Mouse (Mus musculus) retina, adult 2 months (tissue): ENCODE data around the gene Mfap1b.
A peak's percentile ranks its signal among the peaks of the same experiment; 100 is the strongest.

ENCODE experiments used
- DNase-seq: peaks from one replicate; pipeline ENCODE4 v3.0.0-alpha.2; 2012; ENCODE audit warnings: low read depth, low spot score

The Mfap1b gene

DNA sequence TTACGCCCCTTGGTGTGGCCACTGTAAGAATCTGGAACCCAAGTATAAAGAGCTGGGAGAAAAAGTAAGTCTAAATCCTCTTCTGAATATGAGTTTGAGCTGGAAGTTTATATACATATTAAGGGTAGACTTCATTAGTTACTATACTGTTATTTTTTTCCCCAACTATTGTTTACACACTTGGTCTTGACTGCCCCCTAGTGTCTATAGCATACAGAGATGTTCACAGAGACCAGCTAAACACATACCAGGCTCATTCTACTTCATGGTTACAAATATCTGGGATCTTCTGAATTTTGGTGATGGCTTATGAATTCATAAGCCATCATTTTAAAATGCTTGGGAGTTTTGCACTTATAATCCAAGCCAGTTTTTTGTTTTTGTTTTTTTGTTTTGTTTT is 39.0 kb downstream of the Mfap1b start:
- DNase-seq, result no peak

DNA sequence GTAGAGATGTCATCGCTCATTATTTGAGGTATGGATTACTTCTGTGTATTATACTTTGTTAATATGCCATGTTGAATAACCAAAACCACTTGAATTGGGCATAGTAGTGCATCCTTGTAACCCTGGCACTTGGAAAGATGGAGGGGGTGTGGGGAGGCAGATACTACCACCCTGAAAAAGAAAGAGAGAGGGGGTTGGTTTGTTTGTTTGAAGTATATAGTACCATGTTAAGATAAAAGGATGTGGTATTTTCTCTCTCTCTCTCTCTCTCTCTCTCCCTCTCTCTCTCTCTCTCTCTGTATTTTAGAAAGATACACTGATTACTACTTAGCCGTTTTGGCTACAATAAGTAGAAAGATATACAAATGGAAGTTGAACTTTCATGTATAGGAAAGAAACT is 48.0 kb downstream of the Mfap1b start:
- DNase-seq, result no peak

DNA sequence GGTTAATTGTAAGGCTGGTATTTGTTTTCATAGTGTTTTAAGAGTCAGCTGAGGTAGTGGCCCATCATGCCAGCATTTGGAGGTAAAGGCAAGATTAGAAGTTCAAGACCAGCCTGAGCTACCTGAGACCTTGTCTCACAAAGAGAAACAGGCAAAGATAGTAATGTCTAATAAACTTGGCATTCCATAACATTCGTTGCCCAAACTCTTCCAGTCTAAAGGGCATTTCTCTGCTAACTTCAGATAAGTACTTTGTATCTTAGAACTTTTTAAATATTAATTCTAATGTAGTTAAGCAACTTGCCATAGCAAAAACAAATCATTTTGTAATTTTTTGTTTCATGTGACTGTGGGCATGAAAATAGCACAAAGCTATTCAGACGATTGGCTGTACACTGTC is 50.7 kb downstream of the Mfap1b start:
- DNase-seq, result no peak

DNA sequence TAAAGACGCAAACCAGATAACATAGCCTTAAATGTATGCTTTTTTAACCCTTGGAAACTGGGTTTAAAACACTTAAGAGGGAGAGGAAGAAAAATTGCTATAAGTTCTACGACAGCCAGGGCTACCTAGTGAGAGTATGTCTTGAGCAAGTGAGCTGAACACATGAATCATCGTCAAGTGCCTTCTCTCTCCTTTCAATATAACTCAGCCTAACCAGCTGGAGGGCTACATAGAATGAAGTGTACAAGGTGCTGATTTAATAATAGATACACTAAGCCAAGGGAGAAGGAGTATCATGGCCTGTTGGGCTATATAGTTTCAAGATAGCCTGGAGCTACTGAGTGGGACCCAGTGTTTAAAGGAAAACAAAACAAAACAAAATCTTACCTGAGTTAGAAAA is 55.4 kb downstream of the Mfap1b start:
- DNase-seq, result no peak

DNA sequence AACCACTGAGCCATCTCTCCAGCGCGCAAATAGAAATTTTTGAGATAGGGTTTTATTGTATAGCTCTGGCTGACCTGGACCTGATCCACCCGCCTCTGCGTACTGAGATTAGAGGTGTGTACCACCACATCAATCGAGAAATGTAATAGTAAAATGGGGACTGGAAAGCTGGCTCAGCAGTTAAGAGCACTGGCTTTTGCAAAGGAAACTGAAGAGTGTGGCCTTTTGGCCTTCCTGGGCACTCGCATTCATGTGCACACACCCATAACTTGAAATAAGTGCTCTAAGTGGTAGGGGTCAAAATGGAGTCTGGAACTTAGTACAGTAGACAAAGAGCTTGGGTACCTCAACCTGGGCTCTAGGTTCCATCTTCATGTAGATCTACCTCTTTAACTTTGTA is 57.5 kb downstream of the Mfap1b start:
- DNase-seq, result no peak

DNA sequence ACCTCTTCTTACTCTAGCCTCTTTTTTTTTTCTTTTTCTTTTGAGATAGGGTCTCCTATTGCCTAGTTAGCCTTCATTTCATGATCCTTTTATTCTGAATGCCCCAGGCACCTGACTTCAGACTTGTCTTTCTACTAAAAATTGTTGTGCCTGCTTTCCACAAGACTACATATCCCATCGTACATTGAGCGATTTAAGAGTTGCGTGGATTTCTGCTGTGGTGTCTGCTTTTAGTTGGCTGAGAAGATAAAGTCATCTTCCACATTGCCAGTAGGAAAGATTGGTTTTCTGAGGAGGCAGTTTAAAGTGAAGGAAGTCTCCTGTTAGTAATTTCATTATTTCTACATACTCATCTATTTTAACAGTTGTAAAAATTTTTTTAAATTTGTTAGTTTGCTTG is 58.3 kb downstream of the Mfap1b start:
- no peak for DNase-seq

DNA sequence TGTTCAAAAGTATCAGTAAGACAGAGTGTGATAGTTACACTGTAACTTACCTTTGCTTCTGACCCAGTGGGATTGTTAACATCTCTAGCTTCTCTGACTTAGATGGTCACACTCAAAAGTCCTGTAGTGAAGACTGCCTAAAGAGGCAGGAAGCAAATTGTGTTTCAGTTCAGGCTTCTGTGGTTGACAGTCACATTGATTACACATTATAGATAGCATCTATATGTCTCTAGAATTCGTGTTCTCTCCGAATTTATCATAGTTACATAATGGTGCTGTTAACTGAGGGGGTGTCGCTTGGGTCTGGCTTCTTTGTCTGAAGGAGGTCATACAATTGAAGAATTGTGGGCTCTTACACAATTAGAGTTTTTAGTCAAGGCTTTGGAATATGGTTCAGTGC is 58.8 kb downstream of the Mfap1b start:
- no peak for DNase-seq

DNA sequence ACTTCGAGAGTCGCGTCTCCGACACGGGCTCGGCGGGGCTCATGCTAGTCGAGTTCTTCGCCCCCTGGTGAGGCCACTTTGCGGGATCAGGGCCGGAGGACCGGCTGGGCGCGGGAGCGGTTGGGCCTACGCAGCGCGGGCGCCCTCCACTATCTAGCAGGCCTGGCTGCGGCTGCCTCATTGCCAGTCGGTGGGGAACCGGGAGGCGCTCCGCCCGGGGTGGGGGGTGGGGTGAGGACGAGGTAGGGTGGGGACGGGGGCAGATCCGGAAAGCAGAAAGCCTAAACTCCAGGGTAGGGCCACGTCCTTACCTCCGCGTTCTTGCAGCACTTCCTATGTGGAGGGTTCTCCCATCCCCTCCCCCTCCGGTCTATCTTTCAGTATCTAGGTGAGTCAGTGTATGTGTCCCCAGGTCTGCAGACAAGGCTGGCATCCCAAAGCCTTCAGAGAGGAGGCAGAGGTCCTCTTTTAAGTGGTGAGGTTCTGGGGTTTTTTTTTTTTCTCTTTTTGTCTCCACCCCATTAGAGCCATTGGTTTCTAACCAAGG is 59.7 kb downstream of the Mfap1b start:
- DNase-seq, result no peak

DNA sequence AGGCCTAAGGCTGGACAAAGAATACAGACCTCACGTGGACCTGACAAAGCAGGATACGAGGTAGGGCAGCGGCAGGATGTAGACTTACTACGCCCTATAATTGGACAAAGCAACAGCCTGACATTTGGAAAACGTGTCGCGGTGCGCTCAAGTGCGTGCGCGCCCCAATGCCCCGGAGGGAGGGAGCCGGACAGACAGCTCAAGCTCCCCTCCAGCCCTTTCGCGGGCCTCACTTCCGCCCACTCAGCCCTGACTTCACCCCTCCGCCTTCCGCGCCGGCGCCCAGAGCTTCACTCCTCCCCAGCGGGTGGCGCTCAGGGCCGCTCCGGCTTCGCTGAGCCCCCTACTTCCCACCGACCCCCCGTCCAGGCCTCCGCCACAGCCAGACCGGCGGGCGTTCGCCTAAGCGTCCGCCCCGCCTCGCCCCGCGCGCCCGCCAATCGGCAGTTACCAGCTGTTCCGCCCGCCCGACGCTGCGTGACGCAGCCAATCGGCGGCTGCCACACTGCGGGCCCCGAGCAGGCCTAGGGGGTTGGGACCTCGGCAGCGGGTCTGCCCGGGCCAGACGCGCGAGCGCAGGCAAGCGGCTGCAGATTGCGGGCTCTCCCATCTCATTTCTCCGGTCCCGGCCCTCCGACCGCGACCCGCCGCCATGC is 60.4 kb downstream of the Mfap1b start, which contains the start of the genes Pdia3 and Catsper2:
Pdia3 (plus strand) TSS at position 389 of the 656 bp plus-strand sequence.
Catsper2 (minus strand) TSS at position 406 of the 656 bp plus-strand sequence.
- DNase-seq, result peak; percentile 76

DNA sequence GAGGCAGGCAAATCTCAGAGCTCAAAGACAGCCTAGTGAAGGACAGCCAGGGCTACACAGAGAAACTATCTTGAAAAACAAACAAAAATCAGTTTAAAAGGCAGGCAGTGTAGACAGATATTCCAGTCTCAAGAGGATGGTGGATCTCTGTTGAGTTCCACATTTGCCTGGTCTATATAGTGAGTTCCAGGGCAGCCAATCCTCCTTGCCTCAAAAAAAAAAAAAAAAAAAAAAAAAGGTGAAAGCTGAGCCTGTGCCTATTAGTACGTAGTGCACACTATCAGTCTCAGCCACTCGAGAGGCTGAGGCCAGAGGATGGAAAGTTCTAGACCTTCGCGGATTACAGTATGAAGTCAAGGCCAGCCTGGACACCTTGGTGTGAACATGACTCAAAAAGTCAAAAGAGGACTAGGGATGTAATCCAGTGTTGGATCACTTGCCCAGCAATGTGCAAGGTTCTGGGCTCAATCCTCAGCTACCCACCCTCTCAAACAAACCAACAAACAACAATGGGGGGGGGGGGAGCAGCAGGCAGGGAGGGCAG is 61.0 kb downstream of the Mfap1b start:
- no peak for DNase-seq
